Mouse (Mus musculus) CH12.LX (cell line): ENCODE measurements at regions not wholly inside any gene's neighbourhood (a gene's known extent, or its start where the extent isn't known, plus 50 kb on each side); places are given as distances from the start of the nearest gene placed in this dataset.

ENCODE experiments used
- DNase-seq: peaks from one replicate; pipeline ENCODE4 v3.0.0-alpha.2; 2013; ENCODE audit errors: extremely low read depth
- H3K27ac ChIP-seq: 2 replicates; pipeline ENCODE4 v1.5.1; 2012; ENCODE audit warnings: low read depth, mild to moderate bottlenecking, control low read depth, moderate library complexity; ENCODE audit not compliant: insufficient read depth
- H3K27me3 ChIP-seq: replicated peaks from 2 replicates; pipeline ENCODE3; 2012; ENCODE audit warnings: inconsistent platforms
- H3K36me3 ChIP-seq, 2 experiments: replicated peaks in 1 of 2; 2 replicates each; pipeline versions ENCODE3 to v1.6.1; 2012; ENCODE audit warnings: inconsistent platforms in 1 of 2, low read length in 1 of 2, mild to moderate bottlenecking in 1 of 2, mixed read lengths in 1 of 2, moderate library complexity in 1 of 2; ENCODE audit not compliant: control insufficient read depth in 1 of 2, insufficient read depth in 1 of 2
- H3K4me1 ChIP-seq, 2 experiments: 2 replicates each; pipeline ENCODE4 v1.6.1; 2012; ENCODE audit warnings: inconsistent platforms in 1 of 2, moderate library complexity in 1 of 2; ENCODE audit not compliant: insufficient read depth in 2 of 2, control insufficient read depth in 1 of 2
- H3K4me2 ChIP-seq: 2 replicates; pipeline ENCODE4 v1.6.1; 2012; ENCODE audit warnings: low read depth, mild to moderate bottlenecking, control low read depth; ENCODE audit not compliant: poor library complexity, insufficient read depth, severe bottlenecking
- H3K4me3 ChIP-seq, 3 experiments: fragments of 150-350 bp in 1 of 3; sonication (generic) in 1 of 3; replicated peaks in 1 of 3; 2 replicates each; pipeline versions ENCODE3 to v1.5.1; 2011 to 2012; ENCODE audit warnings: low read depth in 2 of 3, low read length in 2 of 3, mild to moderate bottlenecking in 2 of 3, moderate library complexity in 2 of 3, control low read depth in 1 of 3, improper control_type of control experiment in 1 of 3, inconsistent platforms in 1 of 3, mixed read lengths in 1 of 3; ENCODE audit not compliant: poor library complexity in 1 of 3
- H3K79me2 ChIP-seq: replicated peaks from 2 replicates; pipeline ENCODE4 v1.6.1; 2012; ENCODE audit warnings: mild to moderate bottlenecking, moderate library complexity; ENCODE audit not compliant: control insufficient read depth, poor library complexity, insufficient read depth, severe bottlenecking; ENCODE audit errors: extremely low read depth
- H3K9ac ChIP-seq: 2 replicates; pipeline ENCODE4 v1.6.1; 2012; ENCODE audit warnings: low read depth, mild to moderate bottlenecking, control low read depth, moderate library complexity; ENCODE audit not compliant: insufficient read depth
- H3K9me3 ChIP-seq: replicated peaks from 2 replicates; pipeline ENCODE3; 2012; ENCODE audit warnings: low read length, inconsistent platforms, mixed read lengths
- CTCF ChIP-seq, 2 experiments: IDR thresholded peaks in 1 of 2; conservative IDR thresholded peaks in 1 of 2; 2 replicates each; pipeline ENCODE4 v1.5.1; 2011 to 2012; ENCODE audit warnings: low read depth in 2 of 2, low read length in 2 of 2, improper control_type of control experiment in 1 of 2, inconsistent platforms in 1 of 2, mild to moderate bottlenecking in 1 of 2, moderate library complexity in 1 of 2
- E2F4 ChIP-seq: IDR thresholded peaks from 2 replicates; pipeline ENCODE4 v1.6.1; 2011; ENCODE audit warnings: low read depth, low read length, improper control_type of control experiment; ENCODE audit not compliant: insufficient replicate concordance
- ETS1 ChIP-seq: conservative IDR thresholded peaks from 2 replicates; pipeline ENCODE4 v1.6.1; 2012; ENCODE audit warnings: low read depth, mild to moderate bottlenecking, inconsistent platforms, low read length, improper control_type of control experiment, moderate library complexity
- GABPA ChIP-seq: IDR thresholded peaks from 2 replicates; pipeline ENCODE4 v1.6.1; 2012; ENCODE audit warnings: low read depth, low read length, improper control_type of control experiment, inconsistent platforms; ENCODE audit not compliant: insufficient replicate concordance
- MAX ChIP-seq: IDR thresholded peaks from 2 replicates; pipeline ENCODE4 v1.6.1; 2011; ENCODE audit warnings: low read length, improper control_type of control experiment
- MAZ ChIP-seq: IDR thresholded peaks from 2 replicates; pipeline ENCODE4 v1.6.1; 2012; ENCODE audit warnings: low read depth, mild to moderate bottlenecking, inconsistent platforms, low read length, improper control_type of control experiment, moderate library complexity
- MEF2A ChIP-seq: IDR thresholded peaks from 2 replicates; pipeline ENCODE4 v1.6.1; 2014; ENCODE audit warnings: low read depth, mild to moderate bottlenecking, inconsistent platforms, low read length, improper control_type of control experiment, borderline replicate concordance
- MXI1 ChIP-seq: IDR thresholded peaks from 2 replicates; pipeline ENCODE4 v1.6.1; 2011; ENCODE audit warnings: mild to moderate bottlenecking, low read depth, low read length, improper control_type of control experiment
- NELFE ChIP-seq: IDR thresholded peaks from 2 replicates; pipeline ENCODE4 v1.6.1; 2011; ENCODE audit warnings: low read depth, low read length, improper control_type of control experiment
- POLR2A ChIP-seq: IDR thresholded peaks from 2 replicates; pipeline ENCODE4 v1.6.1; 2011; ENCODE audit warnings: low read depth, mild to moderate bottlenecking, improper control_type of control experiment, low read length
- POLR2AphosphoS2 ChIP-seq: IDR thresholded peaks from 2 replicates; pipeline ENCODE4 v1.6.1; 2011; ENCODE audit warnings: low read depth, low read length, improper control_type of control experiment
- RAD21 ChIP-seq: IDR thresholded peaks from 2 replicates; pipeline ENCODE4 v1.6.1; 2011; ENCODE audit warnings: low read depth, mild to moderate bottlenecking, low read length, improper control_type of control experiment, moderate library complexity
- RCOR1 ChIP-seq: conservative IDR thresholded peaks from 2 replicates; pipeline ENCODE4 v1.6.1; 2012; ENCODE audit warnings: low read depth, mild to moderate bottlenecking, inconsistent platforms, low read length, improper control_type of control experiment
- SMC3 ChIP-seq: IDR thresholded peaks from 2 replicates; pipeline ENCODE4 v1.6.1; 2011; ENCODE audit warnings: low read depth, low read length, improper control_type of control experiment
- TBP ChIP-seq: conservative IDR thresholded peaks from 2 replicates; pipeline ENCODE4 v1.6.1; 2011; ENCODE audit warnings: low read depth, low read length, improper control_type of control experiment
- UBTF ChIP-seq: IDR thresholded peaks from 2 replicates; pipeline ENCODE4 v1.6.1; 2012; ENCODE audit warnings: low read depth, mild to moderate bottlenecking, inconsistent platforms, low read length, improper control_type of control experiment, moderate library complexity
- USF1 ChIP-seq: IDR thresholded peaks from 2 replicates; pipeline ENCODE4 v1.6.1; 2014; ENCODE audit warnings: low read depth, mild to moderate bottlenecking, inconsistent platforms, low read length, improper control_type of control experiment
- USF2 ChIP-seq: conservative IDR thresholded peaks from 2 replicates; pipeline ENCODE4 v1.6.1; 2011; ENCODE audit warnings: low read depth, low read length, improper control_type of control experiment
- ZC3H11A ChIP-seq: IDR thresholded peaks from 2 replicates; pipeline ENCODE4 v1.6.1; 2012; ENCODE audit warnings: low read depth, mild to moderate bottlenecking, inconsistent platforms, low read length, improper control_type of control experiment
- ZMIZ1 ChIP-seq: IDR thresholded peaks from 2 replicates; pipeline ENCODE4 v1.6.1; 2012; ENCODE audit warnings: low read depth, mild to moderate bottlenecking, inconsistent platforms, low read length, improper control_type of control experiment
- ZNF384 ChIP-seq: IDR thresholded peaks from 2 replicates; pipeline ENCODE4 v1.6.1; 2012; ENCODE audit warnings: low read depth, low read length, improper control_type of control experiment, inconsistent platforms
- dilution Hi-C: fragments of 300-500 bp; cut with MboI; formaldehyde crosslinking; loops from 2 replicates; pipeline ENCODE4 v1.14.3; 2020; ENCODE audit warnings: low sequenced_read_pairs; ENCODE audit not compliant: extremely low pct_unique_long_range_greater_than_20kb, extremely low pct_ligation_motif_present
- in situ Hi-C: fragments of 300-500 bp; cut with MboI; formaldehyde crosslinking; loops from 3 replicates; pipeline ENCODE4 v1.14.3; 2019; ENCODE audit warnings: low sequenced_read_pairs, low pct_ligation_motif_present, low pct_unique_long_range_greater_than_20kb, mixed read lengths

DNA sequence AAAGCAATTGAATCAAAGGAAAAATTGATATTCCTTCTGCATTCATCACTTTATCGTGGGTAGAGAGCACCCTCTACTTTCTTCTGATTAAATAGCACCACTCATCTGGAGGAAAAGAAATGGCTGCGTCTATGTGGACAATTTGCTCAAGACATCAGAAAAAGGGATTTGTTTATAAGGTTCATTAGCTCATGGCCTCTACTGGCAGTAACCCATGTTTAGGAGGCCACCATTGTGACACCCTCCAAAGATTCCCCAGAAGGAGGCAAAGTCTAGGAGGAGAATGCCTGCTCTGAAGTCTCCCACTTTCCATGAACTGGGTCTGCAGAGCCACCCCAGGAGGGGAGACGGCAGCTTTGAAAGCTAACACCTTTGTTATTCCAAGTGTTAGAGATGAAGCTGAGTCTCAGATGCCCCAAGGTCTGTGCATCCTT lies 147.2 kb upstream of the Plscr5 start:
- Histone ChIP-seq H3K79me2 (no peaks in the 10 kb centered on the region), H3K27me3 (no peaks in the 10 kb centered on the region), H3K4me3 (no peak overlapping the region), H3K4me2 (no peak overlapping the region), H3K4me1 (no peaks in the 10 kb centered on the region), H3K36me3 (no peaks in the 10 kb centered on the region), H3K9me3 (no peaks in the 10 kb centered on the region), H3K9ac (no peak overlapping the region), H3K27ac (no peak overlapping the region)
- peak; percentile 53 for TF ChIP-seq RAD21
- TF ChIP-seq ZMIZ1: no peak
- TF ChIP-seq ETS1: no peak
- no peak for TF ChIP-seq ZC3H11A
- TF ChIP-seq MAZ: no peak
- no peak for TF ChIP-seq MEF2A
- TF ChIP-seq RCOR1: no peak
- TF ChIP-seq NELFE: no peak
- no peak for TF ChIP-seq USF1
- TF ChIP-seq SMC3: 0 out of 2 replicates have a peak, but pooled peaks have one; percentile 4
- TF ChIP-seq MAX: no peak
- TF ChIP-seq E2F4: no peak
- no peak for TF ChIP-seq ZNF384
- no peak for TF ChIP-seq MXI1
- TF ChIP-seq POLR2AphosphoS2: no peak
- peak in 1 of 2 experiments; percentile 43; a peak in 2 of 4 replicates for TF ChIP-seq CTCF (conservative IDR thresholded peaks at IDR 0.05 in 1 of 2, IDR thresholded peaks at IDR 0.05 in 1 of 2; ENCODE audit: low read depth in 2 of 2, low read length in 2 of 2)
- dilution Hi-C loops: no loop called here
- in situ Hi-C loops: no loop called here
- DNase-seq: no peak

DNA sequence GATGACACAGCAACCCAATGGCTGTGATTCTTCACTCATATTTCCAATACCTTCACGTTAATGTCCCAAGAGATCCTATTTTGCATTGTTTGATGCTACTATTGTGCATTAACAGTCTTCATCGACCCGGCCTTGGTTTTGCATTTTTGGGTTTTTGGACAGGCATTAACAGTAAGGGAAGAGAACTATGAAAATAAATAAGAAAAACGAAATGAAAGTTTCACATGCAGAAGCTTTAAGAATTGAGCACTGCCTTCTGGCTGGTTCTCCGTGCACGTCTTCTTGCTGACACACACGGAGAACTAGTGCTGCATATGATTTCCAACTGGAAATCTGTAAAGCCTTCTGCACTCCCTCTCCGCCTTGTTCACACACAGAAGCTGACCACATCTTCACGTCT lies 148.6 kb upstream of the Plscr5 start:
- H3K4me3 ChIP-seq: no peak overlapping the region
- in situ Hi-C loops: no loop called here
- no peaks in the 10 kb centered on the region for H3K27me3 ChIP-seq
- dilution Hi-C loops: no loop called here
- H3K36me3 ChIP-seq: no peaks in the 10 kb centered on the region
- H3K27ac ChIP-seq: no peak overlapping the region
- no peak overlapping the region for H3K9ac ChIP-seq
- H3K9me3 ChIP-seq: no peaks in the 10 kb centered on the region
- H3K4me2 ChIP-seq: peak overlapping the region; percentile 36; the same call in 1 of the 2 replicates
- DNase-seq: no peak
- no peaks in the 10 kb centered on the region for H3K79me2 ChIP-seq
- no peaks in the 10 kb centered on the region for H3K4me1 ChIP-seq
- no peak for TF ChIP-seq RCOR1
- no peak for TF ChIP-seq ETS1
- no peak for TF ChIP-seq GABPA
- no peak for TF ChIP-seq TBP
- no peak for TF ChIP-seq SMC3
- TF ChIP-seq UBTF: no peak
- no peak for TF ChIP-seq E2F4
- TF ChIP-seq USF2: no peak
- no peak for TF ChIP-seq MAX
- TF ChIP-seq POLR2A: no peak
